Mouse (Mus musculus) ES-Bruce4 (cell line): ENCODE data around the gene Olfr876. TPM values are rescaled to one million over a fixed set of nuclear protein-coding genes. Genes with fewer than 3 reads are reported as not detected.

Experiments used
- H3K27ac ChIP-seq: 2 replicates; pipeline ENCODE4 v1.5.1; 2012; ENCODE audit warnings: low read length, inconsistent platforms; ENCODE audit not compliant: insufficient read depth
- H3K27me3 ChIP-seq: 2 replicates; pipeline ENCODE4 v1.6.1; 2012; ENCODE audit warnings: mild to moderate bottlenecking, low read length, inconsistent platforms; ENCODE audit not compliant: control insufficient read depth, poor library complexity, insufficient read depth, severe bottlenecking
- H3K36me3 ChIP-seq: 2 replicates; pipeline ENCODE4 v1.6.1; 2012; ENCODE audit warnings: inconsistent platforms, mild to moderate bottlenecking, low read length, moderate library complexity; ENCODE audit not compliant: control insufficient read depth, poor library complexity, insufficient read depth, severe bottlenecking
- H3K4me1 ChIP-seq: one replicate; pipeline ENCODE4 v1.8.1; 2011; ENCODE audit warnings: low read length; ENCODE audit not compliant: control insufficient read depth, insufficient read depth
- H3K4me3 ChIP-seq: 2 replicates; pipeline ENCODE4 v1.5.1; 2011; ENCODE audit warnings: low read depth, mild to moderate bottlenecking, low read length
- H3K9ac ChIP-seq: 2 replicates; pipeline ENCODE4 v1.6.1; 2012; ENCODE audit warnings: low read depth, mild to moderate bottlenecking, inconsistent platforms; ENCODE audit not compliant: poor library complexity, severe bottlenecking
- H3K9me3 ChIP-seq: replicated peaks from 2 replicates; pipeline ENCODE4 v1.6.1; 2012; ENCODE audit warnings: mild to moderate bottlenecking, low read length, inconsistent platforms; ENCODE audit not compliant: control insufficient read depth, poor library complexity, insufficient read depth, severe bottlenecking
- CTCF ChIP-seq: IDR thresholded peaks from one replicate; pipeline ENCODE4 v1.8.1; 2011; ENCODE audit warnings: low read depth, low read length
- EP300 ChIP-seq: IDR thresholded peaks from 2 replicates; pipeline ENCODE4 v1.6.1; 2011; ENCODE audit warnings: low read depth, low read length; ENCODE audit not compliant: insufficient read depth
- POLR2A ChIP-seq: IDR thresholded peaks from one replicate; pipeline ENCODE4 v1.8.1; 2011; ENCODE audit warnings: low read length; ENCODE audit not compliant: insufficient read depth
- polyA plus RNA-seq: library from polyadenylated mRNA; stranded (reverse); fragments of >200 nt; gene quantifications from 2 replicates; pipeline ENCODE4 v1.2.4, GENCODE M21; 2011; ENCODE audit warnings: low read depth; ENCODE audit not compliant: missing spikeins, insufficient read depth, insufficient read length

Gene Olfr876
- polyA plus RNA-seq, 1 experiment, result not detected

DNA sequence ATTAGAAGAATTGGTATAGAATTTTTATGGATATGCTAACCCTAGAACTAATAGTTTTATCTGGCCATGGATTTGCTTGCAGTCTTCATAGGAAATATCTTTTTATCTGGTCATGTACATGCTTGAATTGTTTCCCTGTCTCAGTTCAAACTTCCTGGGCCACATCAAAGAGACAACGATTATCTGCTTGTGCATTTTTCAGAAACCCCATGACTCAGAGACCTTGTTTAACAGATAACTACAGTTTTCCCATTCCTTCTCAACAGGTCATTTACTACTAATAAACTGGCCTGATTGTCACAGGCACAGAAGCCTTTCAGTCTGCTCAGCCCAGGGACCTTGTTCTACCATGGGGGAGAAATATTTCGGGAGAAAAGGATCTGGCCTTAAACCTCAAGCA lies 16.4 kb upstream of the Olfr876 start:
- Histone ChIP-seq H3K27ac (no peak overlapping the region), H3K27me3 (no peaks in the 10 kb centered on the region), H3K9me3 (peaks cover 10% of the 10 kb centered on the region), H3K4me1 (no peaks in the 10 kb centered on the region), H3K9ac (no peak overlapping the region), H3K36me3 (no peaks in the 10 kb centered on the region), H3K4me3 (no peak overlapping the region)
- TF ChIP-seq POLR2A (no peak), EP300 (no peak), CTCF (no peak)

DNA sequence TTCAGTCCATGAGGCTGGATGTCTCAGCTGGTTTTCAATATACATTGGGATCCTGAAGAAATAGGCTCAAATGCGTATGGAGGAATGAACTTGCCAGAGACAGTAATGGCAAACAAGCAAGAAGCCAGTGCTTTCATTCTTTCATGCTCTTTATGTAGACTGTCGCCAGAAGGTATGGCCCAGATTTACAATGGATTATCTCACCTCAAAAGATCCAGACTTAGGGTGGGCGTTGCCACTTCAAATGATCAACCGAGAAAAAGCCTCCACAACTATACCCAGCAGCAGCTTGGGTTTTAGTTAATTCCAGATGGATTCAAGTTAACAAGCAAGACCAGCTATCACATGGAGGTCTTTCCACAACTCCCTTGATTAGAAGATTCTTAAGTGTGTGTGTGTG lies 776 bp upstream of the Olfr876 start:
- no peaks in the 10 kb centered on the region for H3K9me3 ChIP-seq
- H3K4me3 ChIP-seq, result no peak overlapping the region
- no peak overlapping the region for H3K27ac ChIP-seq
- no peaks in the 10 kb centered on the region for H3K36me3 ChIP-seq
- TF ChIP-seq POLR2A, result no peak
- no peak for TF ChIP-seq CTCF
- no peak for TF ChIP-seq EP300
- no peak overlapping the region for H3K9ac ChIP-seq
- no peaks in the 10 kb centered on the region for H3K4me1 ChIP-seq
- H3K27me3 ChIP-seq, result no peaks in the 10 kb centered on the region

DNA sequence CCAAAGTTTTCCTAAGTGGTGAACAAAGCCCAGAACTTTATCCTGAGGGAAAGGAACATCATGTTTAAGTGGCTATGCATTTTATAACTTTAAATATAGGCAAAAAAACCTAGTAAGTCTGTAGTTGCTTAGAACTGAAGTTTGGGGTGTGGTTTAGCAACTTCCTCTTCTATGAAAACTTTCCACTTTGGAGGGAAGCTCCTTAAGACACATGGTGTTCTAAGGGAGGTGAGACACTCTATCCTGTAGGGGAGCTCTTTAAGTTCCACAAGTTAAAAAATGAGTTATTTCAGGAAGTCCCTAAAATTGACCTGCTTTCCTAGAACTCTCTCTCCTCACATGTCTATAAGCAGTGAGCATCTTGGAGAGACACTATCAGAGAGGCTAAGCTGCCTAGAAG lies 4.4 kb downstream of the Olfr876 start:
- no peak overlapping the region for H3K27ac ChIP-seq
- TF ChIP-seq CTCF (no peak), POLR2A (no peak), EP300 (no peak)
- no peaks in the 10 kb centered on the region for H3K36me3 ChIP-seq
- H3K4me1 ChIP-seq, result no peaks in the 10 kb centered on the region
- H3K4me3 ChIP-seq, result no peak overlapping the region
- no peaks in the 10 kb centered on the region for H3K27me3 ChIP-seq
- H3K9ac ChIP-seq, result no peak overlapping the region
- H3K9me3 ChIP-seq, result no peaks in the 10 kb centered on the region

DNA sequence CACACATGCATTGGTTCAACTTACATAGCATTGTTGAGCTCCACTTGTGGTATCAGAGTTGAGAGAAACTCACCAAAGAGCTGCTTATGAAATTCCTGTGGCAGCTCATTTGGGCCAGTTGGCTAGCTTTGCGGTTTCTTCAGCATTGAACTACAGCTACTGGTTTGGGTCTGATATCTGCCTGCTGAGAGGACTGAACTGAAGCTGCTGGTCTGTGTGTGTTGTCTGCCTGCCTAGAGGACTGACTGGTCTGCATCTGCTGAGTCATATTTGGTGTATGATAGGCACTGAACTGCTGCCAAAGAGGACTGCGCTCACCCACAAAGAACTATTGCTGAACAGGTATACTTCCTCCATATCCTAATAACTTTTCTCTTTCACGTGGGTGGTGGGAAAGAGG lies 5.6 kb downstream of the Olfr876 start:
- H3K27ac ChIP-seq, result no peak overlapping the region
- no peak overlapping the region for H3K4me3 ChIP-seq
- no peaks in the 10 kb centered on the region for H3K9me3 ChIP-seq
- TF ChIP-seq EP300, result no peak
- no peak for TF ChIP-seq CTCF
- TF ChIP-seq POLR2A, result no peak
- no peaks in the 10 kb centered on the region for H3K27me3 ChIP-seq
- H3K36me3 ChIP-seq, result no peaks in the 10 kb centered on the region
- no peaks in the 10 kb centered on the region for H3K4me1 ChIP-seq
- H3K9ac ChIP-seq, result no peak overlapping the region

DNA sequence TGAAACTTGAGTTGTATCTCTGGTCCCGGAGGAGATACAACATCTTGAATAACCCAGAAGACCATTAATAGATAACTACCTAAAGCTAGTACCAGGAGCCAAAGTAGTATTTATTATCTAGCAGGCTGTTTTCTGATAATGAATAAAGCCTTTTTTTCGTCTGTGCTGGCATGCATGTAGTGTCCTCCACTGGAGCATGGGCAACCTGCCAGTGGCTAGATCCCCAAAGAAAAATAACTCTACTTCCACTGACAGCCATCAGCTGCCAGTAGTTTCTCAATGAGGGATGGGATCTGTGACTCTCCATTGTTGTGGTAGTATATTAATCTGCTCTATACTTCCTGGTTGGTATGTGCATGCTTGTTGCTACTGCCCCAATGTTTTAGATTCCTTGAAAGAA lies 6.1 kb downstream of the Olfr876 start:
- Histone ChIP-seq H3K4me1 (no peaks in the 10 kb centered on the region), H3K9me3 (no peaks in the 10 kb centered on the region), H3K27me3 (no peaks in the 10 kb centered on the region), H3K27ac (no peak overlapping the region), H3K4me3 (no peak overlapping the region), H3K9ac (no peak overlapping the region), H3K36me3 (no peaks in the 10 kb centered on the region)
- TF ChIP-seq POLR2A, result no peak
- TF ChIP-seq CTCF, result no peak
- TF ChIP-seq EP300, result no peak

DNA sequence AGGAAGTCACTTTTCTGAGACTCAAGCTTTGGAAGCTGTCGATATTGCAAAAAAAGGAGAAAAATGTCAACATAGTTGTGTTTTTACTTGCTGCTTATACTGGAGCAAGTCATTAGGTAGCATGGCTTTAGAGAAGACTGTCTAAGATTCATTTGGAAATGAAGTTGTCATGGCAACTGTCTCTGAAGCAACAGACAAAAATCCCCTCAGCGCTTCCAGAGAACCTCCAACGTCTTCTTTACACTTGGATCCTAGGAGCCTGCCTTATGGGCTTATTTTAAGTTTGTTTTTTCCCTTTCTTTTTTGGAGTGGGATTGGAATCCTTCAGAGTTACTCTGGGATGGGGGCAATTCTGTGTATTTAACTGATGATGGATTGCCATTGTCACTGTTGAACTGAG lies 11.9 kb downstream of the Olfr876 start:
- no peaks in the 10 kb centered on the region for H3K27me3 ChIP-seq
- H3K9ac ChIP-seq, result no peak overlapping the region
- no peak overlapping the region for H3K4me3 ChIP-seq
- TF ChIP-seq CTCF, result no peak
- TF ChIP-seq EP300, result no peak
- TF ChIP-seq POLR2A, result no peak
- no peaks in the 10 kb centered on the region for H3K4me1 ChIP-seq
- H3K27ac ChIP-seq, result no peak overlapping the region
- no peaks in the 10 kb centered on the region for H3K9me3 ChIP-seq
- H3K36me3 ChIP-seq, result no peaks in the 10 kb centered on the region

DNA sequence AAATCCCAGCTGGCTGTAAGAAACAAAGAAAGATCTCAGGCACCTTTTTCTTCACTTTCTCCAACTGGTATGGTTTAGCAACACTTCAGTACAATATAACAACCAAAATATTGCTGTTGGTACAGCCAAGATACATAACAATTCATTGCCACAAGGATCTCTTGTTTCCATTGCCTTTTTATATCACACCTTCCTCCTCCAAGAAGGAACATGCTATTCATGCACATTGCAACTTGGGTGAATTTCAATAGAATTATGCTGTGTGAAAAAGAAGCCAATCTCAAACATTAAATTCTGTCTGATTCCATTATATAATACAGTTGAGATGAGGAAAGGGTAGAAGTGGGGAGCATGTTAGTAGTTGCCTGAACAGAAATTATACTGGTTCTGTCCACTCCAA lies 27.1 kb downstream of the Olfr876 start:
- H3K27me3 ChIP-seq, result no peaks in the 10 kb centered on the region
- H3K9me3 ChIP-seq, result no peaks in the 10 kb centered on the region
- no peaks in the 10 kb centered on the region for H3K4me1 ChIP-seq
- H3K36me3 ChIP-seq, result no peaks in the 10 kb centered on the region
- no peak overlapping the region for H3K4me3 ChIP-seq
- H3K9ac ChIP-seq, result no peak overlapping the region
- TF ChIP-seq POLR2A, result no peak
- no peak for TF ChIP-seq EP300
- no peak for TF ChIP-seq CTCF
- H3K27ac ChIP-seq, result no peak overlapping the region
